Comparison of ENCODE assay signal across 2 mouse cellular contexts in the genomic region with DNA sequence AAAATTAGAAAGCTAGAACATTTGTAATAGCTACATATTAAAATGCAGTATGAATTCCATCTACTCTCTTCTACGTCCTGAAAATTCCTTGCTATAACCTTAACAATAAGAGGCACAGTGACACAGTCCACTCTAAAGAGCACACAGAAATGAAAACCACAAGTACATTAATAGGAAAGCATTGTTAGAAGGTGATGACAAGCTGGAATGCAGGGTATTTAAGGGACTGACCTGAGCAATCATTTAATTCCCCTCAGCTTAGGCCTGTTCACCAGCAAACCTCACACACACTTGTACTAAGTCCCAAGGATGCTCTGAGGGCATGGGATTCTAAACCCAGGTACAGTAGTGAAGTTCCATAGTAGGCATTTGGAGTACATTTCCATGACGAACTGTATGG.
TF ChIP-seq lines count a peak whose summit lies in the region.

No protein-coding gene starts in this region.

TF ChIP-seq in MEL, 35 proteins besides CTCF, POLR2A, EP300 and RAD21 (continued from another document):
- TF ChIP-seq BHLHE40 (IDR thresholded peaks at IDR 0.05; ENCODE audit: borderline replicate concordance, low read depth, low read length) (no peak), ZC3H11A (IDR thresholded peaks at IDR 0.05; ENCODE audit: low read depth, low read length) (no peak), TAL1 (IDR thresholded peaks at IDR 0.05; ENCODE audit: low read length) (no peak), ZNF384 (IDR thresholded peaks at IDR 0.05; ENCODE audit: low read depth, low read length) (no peak), GABPA (IDR thresholded peaks at IDR 0.05; ENCODE audit: low read depth, low read length) (no peak), USF1 (IDR thresholded peaks at IDR 0.05; ENCODE audit: low read depth, low read length) (no peak)

TF ChIP-seq in myocyte, 11 proteins besides CTCF, POLR2A, EP300 and RAD21 (continued from another document):
- no peak for TF ChIP-seq MYOD1 (IDR thresholded peaks at IDR 0.05; ENCODE audit: control insufficient read depth in 1 of 3, insufficient read length in 2 of 3, low read depth in 2 of 3)
